Mouse (Mus musculus) layer of hippocampus, postnatal 36 days (tissue): ENCODE results near the gene Akap11. TPM values are rescaled to one million over a fixed set of nuclear protein-coding genes. Genes with fewer than 3 reads are reported as not detected.
"Not testable (repeated sequence)": the region's sequence is repeated elsewhere in the genome, so short reads cannot be mapped to it uniquely, and the experiment has no call there.

ENCODE experiments used
- DNase-seq, 2 experiments: peaks; one replicate each; pipeline ENCODE4 v3.0.0; 2022
- total RNA-seq, 2 experiments: library from RNA; stranded (reverse); gene quantifications; 2 replicates each; pipeline ENCODE4 v1.2.3; 2021

Akap11 gene
- total RNA-seq: 100 to 1,000 TPM; 192 to 197 TPM

DNA sequence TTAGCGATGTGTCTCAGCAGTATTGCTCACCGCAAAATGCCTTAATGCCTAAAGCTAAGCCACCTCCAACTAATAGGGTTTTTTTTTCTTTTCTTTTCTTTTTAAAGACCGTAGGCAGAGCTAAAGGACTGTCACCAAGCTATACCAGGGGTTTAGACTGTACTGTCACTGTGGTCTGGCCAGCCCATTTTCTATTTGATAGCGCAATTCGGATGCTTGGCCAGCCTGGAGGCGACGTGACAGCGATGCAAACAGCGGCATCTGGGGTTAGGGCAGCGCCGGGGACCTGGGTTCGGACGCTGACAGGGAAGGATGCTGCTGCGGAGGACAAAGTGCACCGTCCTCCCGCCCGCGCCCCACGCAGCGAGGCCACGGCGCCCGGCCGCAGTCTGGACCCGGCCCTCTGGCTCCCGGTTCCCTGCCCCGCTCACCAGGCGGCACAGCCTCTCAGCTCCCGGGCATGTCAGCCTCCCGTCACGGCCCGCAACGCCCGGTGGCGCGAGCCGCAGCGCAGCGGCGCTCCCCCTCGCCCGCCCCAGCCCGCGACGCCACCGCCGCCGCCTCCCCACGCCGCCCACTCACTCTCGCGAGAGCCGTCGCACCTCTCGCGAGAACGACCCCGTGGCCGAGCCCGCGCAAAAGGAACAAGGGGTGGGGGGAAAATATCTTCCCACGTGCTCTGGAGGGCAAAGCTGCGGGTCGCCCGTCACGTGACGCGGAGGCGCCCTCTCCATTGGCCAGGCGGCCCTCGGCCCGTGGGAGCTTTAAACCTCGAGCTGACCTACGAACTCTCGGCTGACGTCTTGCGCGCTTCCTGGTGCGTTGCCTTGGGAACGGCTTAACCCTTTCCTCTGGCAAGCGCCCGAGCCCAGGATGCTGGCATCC is at the start of gene Akap11:
Akap11 (minus strand) TSS at position 528 of the 885 bp plus-strand sequence.
- DNase-seq: peak; percentile 93 to 94

DNA sequence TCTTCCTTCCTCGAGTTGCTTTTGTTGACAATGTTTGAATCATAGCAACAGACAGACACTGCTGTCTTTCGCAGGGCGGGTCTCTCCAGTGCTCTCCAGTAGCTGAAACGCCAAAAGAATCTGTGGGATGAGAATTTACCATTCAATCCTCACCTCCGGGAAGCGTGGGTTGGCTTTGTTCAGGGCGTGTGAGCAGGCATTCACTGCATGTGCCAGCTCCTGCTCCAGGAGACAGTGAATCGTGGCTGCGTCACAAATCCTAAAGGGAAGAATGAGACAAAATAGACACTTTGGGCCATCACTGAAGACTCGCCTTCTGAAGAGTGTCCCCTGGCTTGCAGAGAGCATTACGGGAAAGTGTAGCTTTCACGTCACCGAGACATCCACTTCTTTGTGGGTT is 47.6 kb upstream of the Akap11 start:
- no peak for DNase-seq

DNA sequence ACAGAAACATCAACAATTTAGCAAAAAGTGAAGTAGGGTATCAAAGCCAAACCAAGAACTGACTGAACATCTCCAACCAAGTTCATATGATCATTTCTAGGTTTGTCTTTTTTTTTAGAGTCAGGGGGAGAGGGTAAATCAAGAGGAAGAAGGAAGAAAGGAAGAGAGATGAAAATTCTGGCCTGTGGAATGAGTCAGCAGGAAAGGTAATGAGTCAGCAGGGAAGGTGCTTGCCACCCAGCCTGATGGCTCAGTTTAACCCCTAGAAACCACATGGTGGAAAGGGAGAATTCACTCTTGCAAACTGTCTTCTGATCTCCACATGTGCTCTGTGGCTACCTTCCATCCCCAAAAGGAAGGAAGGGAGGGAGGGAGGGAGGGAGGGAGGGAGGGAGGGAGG is 46.6 kb upstream of the Akap11 start:
- DNase-seq: no peak

DNA sequence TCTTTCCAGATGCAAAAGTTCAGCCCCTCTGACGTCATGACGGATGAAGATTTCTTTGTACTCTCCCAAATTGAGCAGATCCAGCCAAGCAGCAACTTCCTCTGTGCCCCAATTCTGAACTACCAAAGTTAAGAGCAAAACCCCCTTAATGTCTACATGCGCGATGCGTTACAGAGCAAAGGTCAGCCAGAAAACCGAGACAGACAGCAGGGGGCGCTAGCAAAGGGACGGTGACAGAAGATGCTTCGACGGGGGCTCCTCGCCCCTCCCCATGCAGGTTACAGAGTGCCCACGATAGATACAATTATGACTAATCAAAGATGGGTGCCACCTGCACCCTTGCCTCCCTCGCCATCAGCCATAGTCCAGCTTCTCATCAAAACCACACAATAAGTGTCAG is 39.3 kb upstream of the Akap11 start:
- DNase-seq: no peak

DNA sequence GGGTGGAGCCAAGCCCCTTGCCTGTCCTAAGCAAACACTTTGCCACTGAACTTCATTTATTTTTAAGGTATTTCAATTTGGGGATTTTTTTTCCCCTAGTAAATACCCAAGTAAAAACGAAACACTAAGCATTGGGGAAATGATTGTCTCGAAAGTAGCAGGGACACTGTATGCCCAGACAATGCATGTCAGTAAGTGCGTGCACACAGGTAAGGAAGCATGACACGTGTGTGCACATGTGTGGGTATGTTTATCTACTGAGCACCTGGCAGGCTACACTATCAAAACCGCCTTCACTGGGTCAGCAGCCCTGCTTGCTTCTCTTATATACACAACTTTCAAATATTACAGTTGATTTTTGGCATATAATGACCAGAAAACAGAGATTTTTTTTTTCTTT is 31.8 kb upstream of the Akap11 start:
- DNase-seq: no peak

DNA sequence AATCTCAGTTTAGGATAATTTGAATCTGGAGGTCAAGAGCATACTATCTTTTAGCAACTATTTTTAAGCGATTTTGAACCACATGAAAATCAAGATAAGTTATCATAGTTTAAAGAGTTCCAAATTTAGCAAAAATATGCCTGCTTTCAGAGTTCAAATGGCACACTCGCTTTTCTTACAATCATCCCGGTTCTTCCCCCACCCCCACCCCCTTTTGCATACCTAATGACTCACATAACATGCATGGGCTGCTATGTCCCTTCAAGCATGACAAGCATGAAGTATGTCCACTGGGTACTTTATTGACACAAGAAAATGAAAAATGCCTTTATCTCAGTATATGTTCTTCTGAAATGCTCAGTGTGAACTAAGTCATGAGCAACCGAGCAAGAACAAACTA is 29.8 kb upstream of the Akap11 start:
- no peak for DNase-seq

DNA sequence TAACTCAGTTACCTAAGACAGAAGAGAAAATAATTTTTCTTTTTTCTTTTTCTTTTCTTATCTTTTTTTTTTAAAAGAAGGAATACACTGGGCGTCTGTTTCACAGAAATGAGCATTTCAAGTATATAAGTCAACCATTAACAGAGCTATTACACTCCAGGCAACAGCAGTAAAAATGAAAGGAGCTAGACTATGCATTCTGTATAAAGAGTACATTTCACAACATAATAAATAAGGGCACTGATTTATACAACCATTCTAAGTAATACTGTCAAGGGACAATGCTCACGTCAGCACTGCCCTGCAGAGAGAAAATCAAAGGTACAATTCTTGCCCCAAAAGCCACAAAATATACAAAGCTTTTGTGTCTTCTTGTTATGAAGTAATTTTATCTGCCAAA is 27.7 kb upstream of the Akap11 start:
- no peak for DNase-seq

DNA sequence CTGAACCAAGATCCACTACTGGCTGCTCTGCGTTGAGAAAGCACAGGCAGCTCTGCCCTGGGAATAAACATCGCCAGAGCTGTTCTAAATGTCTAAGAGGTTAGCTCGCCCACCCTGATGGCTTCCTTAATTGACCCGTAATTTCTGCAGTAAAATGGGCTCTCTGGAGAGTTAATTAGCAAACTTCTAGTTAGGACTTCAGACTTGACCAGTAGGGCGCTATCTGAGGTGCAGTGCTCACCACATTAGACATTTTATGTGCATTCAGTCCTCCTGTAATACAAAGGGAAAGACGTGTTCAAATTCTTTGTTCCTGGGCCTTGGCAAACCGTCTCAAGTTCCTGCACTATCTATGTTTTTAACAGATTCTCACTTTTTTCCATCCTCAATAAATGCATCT is 26.6 kb upstream of the Akap11 start:
- DNase-seq: no peak

DNA sequence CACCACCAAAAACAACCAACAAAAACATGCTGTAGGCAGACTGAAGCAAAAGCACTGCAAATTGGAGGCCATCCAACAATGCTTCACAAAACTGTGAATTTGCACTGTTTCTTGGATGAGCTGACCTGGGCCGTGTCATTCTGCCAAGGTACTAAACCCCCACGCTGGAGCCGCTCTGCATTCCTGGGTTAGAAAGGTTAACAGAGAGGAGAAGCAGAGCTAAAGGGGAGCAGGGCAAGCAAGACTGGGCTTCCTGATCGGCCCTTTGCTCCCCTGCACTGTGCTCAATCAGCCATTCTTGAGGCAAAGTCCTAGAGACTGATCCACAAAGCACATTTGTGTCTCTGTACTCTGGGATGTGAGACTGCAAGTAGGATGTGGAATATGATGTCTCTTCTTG is 25.5 kb upstream of the Akap11 start:
- DNase-seq: no peak

DNA sequence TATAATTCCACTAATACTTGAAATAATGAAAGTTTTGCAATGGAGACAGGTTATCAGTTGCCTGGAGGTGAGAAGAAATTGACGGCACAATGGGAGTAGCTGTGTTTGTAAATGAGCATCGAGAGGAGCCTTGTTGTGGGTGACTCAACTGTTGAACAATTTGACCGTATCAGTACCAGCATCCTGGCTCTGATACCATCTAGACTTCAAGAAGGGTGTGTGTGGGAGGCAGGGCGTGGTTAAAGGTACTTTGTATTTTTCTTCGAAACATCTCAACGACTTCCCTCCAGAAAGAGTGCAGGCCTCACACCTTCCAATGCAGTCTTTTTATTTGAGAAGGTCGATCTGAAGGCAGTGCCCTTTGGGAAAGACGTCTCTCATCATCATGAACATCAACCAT is 22.4 kb upstream of the Akap11 start:
- DNase-seq: no peak

DNA sequence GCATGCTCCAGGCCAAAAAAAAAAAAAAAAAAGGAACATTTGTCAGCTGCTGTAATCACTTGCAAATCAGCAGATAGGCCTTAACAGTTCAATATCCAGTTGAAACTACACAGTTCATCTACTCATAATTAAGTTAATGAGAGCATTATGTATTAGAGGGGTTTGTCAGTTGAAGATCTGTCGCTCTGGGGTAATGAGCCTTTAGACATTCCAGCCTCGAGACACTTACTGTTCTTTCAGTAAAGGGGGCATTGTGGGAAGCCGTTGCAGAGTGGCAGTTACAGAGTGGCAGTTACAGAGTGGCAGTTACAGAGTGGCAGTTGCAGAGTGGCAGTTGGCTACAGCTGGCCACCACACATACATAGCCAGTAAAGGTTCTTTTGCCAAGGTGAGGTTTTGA is 18.2 kb upstream of the Akap11 start:
- not testable (repeated sequence) for DNase-seq

DNA sequence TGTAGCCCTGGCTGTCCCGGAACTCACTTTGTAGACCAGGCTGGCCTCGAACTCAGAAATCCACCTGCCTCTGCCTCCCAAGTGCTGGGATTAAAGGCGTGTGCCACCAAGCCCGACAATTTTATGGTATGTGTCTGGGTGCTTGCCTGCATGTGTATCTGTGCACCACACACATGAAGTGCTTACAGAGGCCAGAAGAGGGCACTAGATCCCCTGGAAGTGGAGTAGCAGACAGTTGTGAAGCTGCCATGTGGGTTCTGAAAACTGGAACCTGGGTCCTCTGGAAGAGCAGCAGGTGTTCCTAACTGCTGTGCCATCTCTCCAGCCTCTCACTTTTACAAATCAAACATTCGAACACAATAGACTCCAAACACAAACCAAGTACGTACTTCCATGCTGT is 17.1 kb upstream of the Akap11 start:
- DNase-seq: no peak

DNA sequence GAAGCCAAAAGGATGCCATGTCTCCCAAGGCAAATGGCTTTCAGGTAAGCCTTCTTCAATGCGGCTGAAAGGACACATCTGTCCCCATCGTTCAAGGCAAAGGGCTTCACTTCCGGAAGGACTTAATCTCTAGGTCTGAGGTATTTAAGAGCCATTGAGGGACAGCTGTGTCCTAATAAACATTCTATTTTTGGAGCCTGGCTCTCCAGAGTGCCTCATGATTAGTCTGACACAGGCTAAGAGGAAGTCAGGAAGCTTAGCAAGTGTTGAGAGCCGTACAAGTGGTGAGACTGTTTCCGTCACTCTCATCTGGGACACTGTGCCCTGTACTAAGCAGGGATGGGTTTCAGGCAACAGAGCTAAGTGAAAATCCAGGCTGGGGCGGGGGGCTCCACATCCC is 12.2 kb upstream of the Akap11 start:
- DNase-seq: no peak

DNA sequence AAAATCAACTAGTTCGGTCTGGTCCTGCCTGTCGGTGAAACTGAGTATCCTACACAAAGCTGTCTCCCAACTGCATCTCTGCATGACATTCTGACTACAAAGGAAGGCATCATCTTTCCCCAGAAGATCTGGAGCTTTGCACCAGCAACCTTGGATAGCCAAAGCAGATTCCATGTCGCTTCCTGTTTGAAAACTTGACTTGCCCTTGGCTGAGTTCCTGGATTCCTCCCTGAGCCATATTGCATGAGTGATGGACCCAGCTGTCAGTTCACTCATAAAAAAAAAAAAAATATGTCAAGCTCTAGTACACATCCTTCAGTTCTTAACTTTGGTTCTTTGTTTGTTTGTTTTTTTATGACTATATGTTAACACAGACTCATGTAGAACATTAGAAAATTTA is 4.7 kb upstream of the Akap11 start:
- no peak for DNase-seq

DNA sequence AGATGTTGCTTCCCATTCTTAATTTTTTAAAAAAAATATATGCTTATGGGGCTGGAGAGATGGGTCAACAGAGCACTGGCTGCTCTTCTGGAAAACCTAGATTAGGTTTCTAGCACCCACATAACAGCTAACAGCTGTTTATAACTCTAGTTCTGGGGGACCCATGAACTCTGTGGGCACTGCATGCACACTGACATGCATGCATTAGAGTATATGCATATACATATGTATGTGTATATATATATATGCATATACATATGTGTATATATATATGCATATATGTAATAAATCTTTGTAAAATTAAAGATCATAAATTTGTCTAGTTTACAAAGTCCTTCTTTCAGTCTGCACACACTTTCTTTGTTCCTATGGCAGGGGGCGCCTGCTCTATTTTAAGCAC is 3.2 kb upstream of the Akap11 start:
- DNase-seq: no peak

DNA sequence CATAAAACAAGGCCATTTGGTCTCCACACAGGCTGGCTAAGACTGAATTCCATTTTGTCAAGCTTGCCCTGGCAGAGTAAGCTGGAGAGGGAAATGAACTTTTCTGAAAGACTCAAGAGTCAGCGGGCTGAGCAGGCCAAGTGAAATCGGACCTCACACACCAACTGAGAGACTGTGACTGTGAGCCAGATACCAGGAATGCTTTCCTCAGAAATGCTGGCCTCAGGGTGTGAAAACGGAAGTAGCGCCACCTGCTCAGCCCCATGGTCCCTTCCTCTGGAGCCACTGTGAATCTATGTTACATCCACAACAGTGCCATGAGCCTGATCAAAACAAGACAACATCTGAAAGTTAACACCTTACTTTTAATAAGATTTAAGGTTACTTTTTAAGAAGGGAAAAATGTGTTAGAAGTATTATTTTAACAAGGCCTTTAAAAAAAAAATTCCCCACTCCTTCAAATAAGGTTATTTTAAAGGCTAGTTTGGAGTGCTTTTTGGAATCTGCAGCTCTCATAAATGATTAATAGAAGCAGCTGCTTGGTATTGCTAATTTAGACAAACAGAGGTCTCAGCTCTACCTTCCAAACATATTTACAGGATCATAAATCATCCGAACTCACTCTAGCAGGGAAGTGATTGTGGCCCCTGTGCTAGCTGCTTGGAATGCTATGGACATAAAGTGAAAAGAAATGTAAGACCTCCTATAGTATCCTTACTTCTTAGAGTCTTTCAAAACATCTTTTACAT is 2.1 kb upstream of the Akap11 start:
- no peak for DNase-seq

DNA sequence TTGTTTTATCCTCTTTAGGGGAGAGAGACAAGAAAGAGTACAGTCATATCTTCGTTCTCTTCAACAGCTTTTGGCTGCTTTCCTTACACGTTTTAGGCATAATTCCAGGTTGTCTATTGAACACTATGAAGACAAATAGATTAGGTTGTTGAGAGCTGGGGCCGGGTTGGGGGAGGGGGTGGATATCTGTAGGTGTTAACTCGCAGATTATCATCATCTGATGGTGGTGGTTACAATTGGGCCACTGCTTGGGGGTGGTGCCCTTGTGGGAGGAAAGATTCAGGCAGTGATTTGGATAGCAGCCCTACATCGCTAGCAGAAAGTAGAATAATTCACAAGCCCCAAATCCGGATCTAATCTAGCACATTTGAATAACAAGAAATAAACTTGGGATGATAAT is 943 bp upstream of the Akap11 start:
- peak; percentile 25 to 52 for DNase-seq

DNA sequence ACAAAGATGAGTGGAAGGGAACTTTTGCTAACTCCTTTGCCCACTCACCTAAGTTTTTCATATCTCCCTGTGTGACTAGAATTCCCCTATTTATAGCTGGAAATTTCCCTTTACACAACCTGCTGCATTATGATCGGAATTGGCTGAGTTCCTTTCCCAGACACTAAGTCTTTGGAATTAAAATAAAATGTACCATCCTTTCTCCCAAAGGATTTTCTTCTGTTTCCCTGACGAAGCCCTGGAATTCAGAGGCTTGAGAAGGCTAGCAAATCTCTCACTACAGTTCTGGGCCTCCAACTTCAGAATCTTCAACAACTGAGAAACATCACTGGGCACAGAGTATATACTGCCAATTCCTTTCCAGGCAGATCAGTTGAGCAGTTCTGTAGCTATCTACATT is 1.2 kb downstream of the Akap11 start:
- no peak for DNase-seq

DNA sequence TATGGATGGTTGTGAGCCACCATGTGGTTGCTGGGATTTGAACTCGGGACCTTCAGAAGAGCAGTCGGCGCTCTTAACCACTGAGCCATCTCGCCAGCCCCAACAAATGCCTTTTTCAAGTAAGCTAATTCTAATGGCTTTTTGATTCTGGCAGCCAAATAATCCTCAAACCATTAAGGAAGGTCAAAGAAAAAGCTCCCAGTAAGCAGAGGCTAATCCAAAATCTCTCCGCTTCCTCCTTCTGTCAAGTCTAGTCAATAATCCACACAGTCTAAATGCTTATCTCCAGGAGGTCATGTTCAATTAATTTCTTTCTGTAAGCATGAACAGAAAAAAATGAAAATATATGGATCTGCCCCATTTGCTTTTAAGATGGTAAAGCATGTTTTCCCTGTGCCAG is 2.0 kb downstream of the Akap11 start:
- no peak for DNase-seq

DNA sequence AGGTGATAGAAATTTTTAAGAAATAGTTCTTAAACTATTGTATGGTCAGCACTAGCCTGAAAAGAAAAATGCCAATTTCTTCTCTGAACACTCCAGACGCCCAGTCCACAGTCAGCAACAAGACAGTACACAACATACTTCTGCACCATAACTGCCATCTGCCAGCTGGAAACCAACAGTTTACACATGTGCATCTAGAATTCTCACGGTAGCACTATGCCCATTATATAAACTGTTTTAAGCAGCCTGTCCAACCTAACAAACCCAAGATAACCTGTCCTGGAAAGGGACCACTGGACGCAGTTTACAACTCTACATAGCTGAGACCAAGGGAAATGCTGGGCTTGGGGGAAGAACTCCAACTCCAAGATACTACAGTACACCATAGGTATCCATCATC is 2.9 kb downstream of the Akap11 start:
- DNase-seq: no peak

DNA sequence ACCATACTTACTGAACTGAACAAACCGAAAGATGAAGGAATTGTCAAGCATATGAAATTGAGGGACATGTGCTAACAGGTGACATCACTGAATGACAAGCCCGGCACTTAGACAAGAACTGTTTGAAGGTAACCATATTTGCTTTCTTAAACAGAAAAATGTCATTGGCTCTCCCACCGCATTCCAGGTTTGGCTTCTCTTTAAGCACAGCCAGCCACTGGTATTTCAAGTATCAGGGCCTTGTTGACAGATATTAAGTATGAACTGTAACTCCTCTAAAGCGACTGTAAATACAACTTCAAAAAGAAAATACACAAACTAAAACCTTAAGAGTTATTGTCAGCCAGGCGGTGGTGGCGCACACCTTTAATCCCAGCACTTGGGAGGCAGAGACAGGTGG is 4.3 kb downstream of the Akap11 start:
- no peak for DNase-seq

DNA sequence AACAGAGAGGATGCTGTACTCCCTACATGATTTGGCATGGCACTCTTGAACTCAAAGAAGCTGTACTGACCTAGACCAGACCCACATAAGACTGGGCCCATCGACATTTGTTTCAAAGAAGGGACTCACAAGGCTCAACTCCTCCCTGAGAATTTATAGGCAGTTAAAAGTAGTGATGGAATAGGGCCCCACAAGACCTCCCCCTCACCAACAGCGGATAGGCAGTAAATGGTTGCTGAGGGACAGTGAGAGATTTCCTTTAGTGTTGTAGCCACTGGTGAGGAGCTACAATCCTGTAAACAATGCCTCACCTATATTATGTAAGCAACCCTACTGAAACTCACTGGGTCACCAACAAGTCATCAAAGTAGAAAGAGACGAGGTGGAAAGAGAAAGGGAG is 6.4 kb downstream of the Akap11 start:
- no peak for DNase-seq

DNA sequence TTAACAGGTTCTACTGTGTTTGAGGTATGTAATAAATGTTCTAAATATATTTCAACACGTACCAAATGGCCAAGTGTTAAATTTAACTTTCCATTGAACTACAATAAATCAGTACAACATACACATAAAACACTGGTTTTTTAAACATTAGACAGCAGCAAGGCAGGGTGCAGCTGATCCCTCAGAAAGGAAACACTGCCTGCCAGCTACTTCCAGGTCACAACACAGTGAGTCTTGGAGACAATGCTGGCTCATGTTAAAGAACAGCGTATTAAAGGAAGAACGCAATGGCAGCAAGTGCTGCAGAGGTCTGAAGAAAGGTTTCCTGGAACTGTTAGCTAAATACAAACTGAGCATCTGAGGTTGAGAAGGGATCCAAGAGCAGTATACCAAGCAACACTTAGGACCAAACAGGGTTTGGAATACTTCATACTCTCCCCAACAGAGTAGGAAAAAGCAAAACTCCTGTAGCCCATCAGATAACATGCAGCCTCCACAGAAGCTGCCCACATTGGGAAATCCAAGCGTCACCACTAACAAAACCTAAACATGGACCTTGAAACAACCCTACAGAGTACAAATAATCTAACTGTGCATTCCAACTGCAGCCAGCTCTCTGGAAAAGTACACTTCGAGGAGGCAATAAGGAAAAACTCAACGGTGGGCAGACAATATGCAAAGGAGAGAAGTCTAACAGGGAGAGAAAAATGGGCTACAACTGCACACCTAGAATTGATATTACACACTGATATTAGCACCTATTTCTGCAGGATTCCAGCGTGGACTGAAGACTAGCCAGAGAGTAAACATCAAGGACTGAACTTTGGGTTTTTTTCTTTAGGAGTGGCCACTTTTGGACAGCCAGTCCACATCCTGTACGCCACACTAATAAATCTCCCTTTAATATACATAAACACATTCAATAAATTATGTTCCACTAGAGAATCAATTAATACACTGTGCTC is 7.9 kb downstream of the Akap11 start:
- DNase-seq: no peak
